Mouse (Mus musculus) megakaryocyte, embryonic 14.5 days (primary cell): ENCODE measurements around the gene Pdss2.

Experiments
- FLI1 ChIP-seq: IDR thresholded peaks from 2 replicates; pipeline ENCODE4 v1.6.1; 2012; ENCODE audit warnings: low read length, inconsistent platforms, mixed read lengths
- GATA1 ChIP-seq: IDR thresholded peaks from 3 replicates; pipeline ENCODE4 v1.6.1; 2012; ENCODE audit warnings: mixed read lengths, low read length, inconsistent platforms, borderline replicate concordance

- no peak for TF ChIP-seq FLI1
- no peak for TF ChIP-seq GATA1
Measured at GRCm38 (mm10) chr10:43406107-43406506, 184.8 kb downstream of the Pdss2 start.
